Mouse (Mus musculus): ENCODE measurements around the gene 4930412O13Rik. TPM values are rescaled to one million over a fixed set of nuclear protein-coding genes. Genes with fewer than 3 reads are reported as not detected.

The 4930412O13Rik gene
- total RNA-seq, 2 experiments from 2014 or later = not detected

GRCm38 (mm10) chr2:9894836-9895593, 14.0 kb downstream of the 4930412O13Rik start:
- ATAC-seq (replicated peaks; ENCODE audit: low FRiP score, poor library complexity, severe bottlenecking) = no peak

GRCm38 (mm10) chr2:9896097-9896770, 15.2 kb downstream of the 4930412O13Rik start:
- ATAC-seq (replicated peaks; ENCODE audit: low FRiP score, poor library complexity, severe bottlenecking) = no peak

GRCm38 (mm10) chr2:9897846-9898245, 16.8 kb downstream of the 4930412O13Rik start:
- no peak for ATAC-seq (replicated peaks; ENCODE audit: low FRiP score, poor library complexity, severe bottlenecking)

DNA sequence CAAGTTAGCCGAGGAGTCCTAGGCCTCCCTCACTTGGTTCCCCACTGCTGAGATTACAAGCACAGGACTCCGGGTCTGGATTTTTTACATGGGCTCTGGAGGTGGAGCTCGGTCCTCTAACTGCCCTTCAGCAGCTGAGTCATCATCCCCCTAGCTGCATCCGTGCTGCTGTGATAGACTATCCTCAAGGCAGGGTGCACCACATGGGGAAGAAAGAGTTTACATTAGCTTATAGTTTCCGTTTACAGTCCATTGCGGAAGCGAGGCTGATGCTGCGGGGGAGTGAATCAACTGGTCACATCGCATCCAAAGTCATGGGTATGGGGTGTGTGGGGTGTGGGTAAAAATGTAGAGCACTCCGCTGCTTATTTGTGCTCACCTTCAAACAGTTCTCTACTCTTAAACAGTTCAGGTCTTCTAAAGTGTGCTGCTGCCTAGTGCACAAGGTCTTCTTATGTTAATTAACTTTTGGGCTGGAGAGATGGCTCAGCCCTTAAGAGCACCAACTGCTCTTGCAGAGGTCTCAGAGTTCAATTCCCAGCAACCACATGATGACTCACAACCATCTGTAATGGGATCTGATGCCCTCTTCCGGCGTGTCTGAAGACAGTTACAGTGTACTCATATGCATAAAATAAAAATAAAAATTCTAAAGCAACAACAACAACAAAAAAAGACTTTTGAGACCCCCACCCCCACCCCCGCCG, 23.0 kb downstream of the 4930412O13Rik start:
- no peak for ATAC-seq (replicated peaks; ENCODE audit: low FRiP score, poor library complexity, severe bottlenecking)

- ATAC-seq (replicated peaks; ENCODE audit: low FRiP score, poor library complexity, severe bottlenecking) = no peak
Measured at GRCm38 (mm10) chr2:9905995-9906394, 24.9 kb downstream of the 4930412O13Rik start.

GRCm38 (mm10) chr2:9917602-9918001, 36.5 kb downstream of the 4930412O13Rik start:
- no peak for ATAC-seq (replicated peaks; ENCODE audit: low FRiP score, poor library complexity, severe bottlenecking)

DNA sequence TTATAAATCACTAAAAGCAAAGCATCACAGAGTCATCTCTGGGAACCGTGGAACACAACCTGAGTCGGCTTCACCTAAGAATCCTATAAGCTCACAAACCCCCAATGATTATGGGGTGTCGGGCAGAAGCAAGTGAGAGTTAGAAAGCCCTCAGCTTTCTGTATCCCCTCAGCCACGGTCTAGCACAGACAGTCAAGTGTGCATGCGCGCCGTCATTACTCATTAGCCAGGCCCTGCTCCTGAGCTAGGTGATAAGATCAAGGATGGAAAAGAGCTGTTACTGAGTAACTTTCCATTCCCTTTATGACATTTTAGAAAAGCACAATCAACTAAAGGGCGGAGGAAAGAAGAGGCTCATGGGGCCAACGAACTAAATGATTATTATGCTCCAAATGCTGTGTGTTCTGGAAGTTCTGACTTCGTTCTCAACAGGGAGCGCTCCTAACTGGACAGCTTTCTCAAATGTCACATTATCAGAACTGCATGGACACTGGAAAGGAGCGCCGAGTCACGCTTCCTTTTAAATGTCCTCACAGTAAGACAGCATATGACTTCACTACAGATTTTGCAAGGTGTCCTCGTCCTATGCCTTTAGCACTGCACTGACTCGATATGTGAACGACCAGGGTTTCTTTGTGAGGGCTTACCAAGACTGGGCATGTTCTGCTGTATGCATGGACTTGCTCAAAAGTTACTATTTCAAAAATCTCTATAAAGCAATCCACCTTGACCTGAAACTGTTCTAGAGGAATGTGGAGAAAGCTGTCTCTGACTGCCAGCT, 37.8 kb downstream of the 4930412O13Rik start:
- ATAC-seq (replicated peaks; ENCODE audit: low FRiP score, poor library complexity, severe bottlenecking) = no peak

- ATAC-seq (replicated peaks; ENCODE audit: low FRiP score, poor library complexity, severe bottlenecking) = no peak
Measured at GRCm38 (mm10) chr2:9926194-9926904, 45.3 kb downstream of the 4930412O13Rik start.

DNA sequence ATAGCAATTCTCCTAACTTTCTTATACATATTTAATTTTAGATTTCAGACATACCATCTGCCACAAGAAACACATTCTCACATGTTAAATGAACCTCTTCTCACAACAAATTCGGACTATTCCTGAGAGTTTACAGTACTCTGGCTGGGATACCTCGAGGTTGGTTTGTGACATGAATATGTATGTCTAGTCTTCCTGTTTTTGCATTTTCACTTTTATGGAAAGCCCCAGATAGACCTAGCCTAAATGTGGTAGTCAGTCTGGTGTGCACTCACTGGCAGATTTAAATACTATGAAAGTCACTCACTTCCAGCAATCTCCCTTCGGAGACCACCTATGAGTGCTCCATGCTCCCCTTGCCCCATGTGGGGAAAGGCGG, 45.8 kb downstream of the 4930412O13Rik start:
- no peak for ATAC-seq (replicated peaks; ENCODE audit: low FRiP score, poor library complexity, severe bottlenecking)

Other genes with a start within 250 kb of the 4930412O13Rik start
- not detected in 2 replicates for gene 9230102O04Rik, start 8.3 kb downstream of the 4930412O13Rik start, total RNA-seq (2015; ENCODE audit: low replicate concordance)
- gene 9230102O04Rik, start 8.3 kb downstream of the 4930412O13Rik start, total RNA-seq (2017; ENCODE audit: low replicate concordance) = not detected in 2 replicates
- 0.42 and 1.5 TPM in 2 replicates for gene Gata3, start 8.8 kb downstream of the 4930412O13Rik start, total RNA-seq (2015; ENCODE audit: low replicate concordance)
- 0.56 and 1.4 TPM in 2 replicates for gene Gata3, start 8.8 kb downstream of the 4930412O13Rik start, total RNA-seq (2017; ENCODE audit: low replicate concordance)
- gene Taf3, start 167.3 kb downstream of the 4930412O13Rik start, total RNA-seq (2015; ENCODE audit: low replicate concordance) = 5.9 and 9.6 TPM in 2 replicates
- gene Taf3, start 167.3 kb downstream of the 4930412O13Rik start, total RNA-seq (2017; ENCODE audit: low replicate concordance) = 3.5 and 3.8 TPM in 2 replicates
- gene Atp5c1, start 199.3 kb downstream of the 4930412O13Rik start, total RNA-seq (2015; ENCODE audit: low replicate concordance) = 157 and 158 TPM in 2 replicates
- gene Atp5c1, start 199.3 kb downstream of the 4930412O13Rik start, total RNA-seq (2017; ENCODE audit: low replicate concordance) = 107 and 112 TPM in 2 replicates
- 75.3 and 77.3 TPM in 2 replicates for gene Kin, start 199.3 kb downstream of the 4930412O13Rik start, total RNA-seq (2015; ENCODE audit: low replicate concordance)
- 149 and 186 TPM in 2 replicates for gene Kin, start 199.3 kb downstream of the 4930412O13Rik start, total RNA-seq (2017; ENCODE audit: low replicate concordance)